Mouse (Mus musculus) cerebellum, adult 9-11 months (tissue): ENCODE measurements around the gene Rubcnl.
A peak's percentile ranks its signal among the peaks of the same experiment; 100 is the strongest.

Experiments
- DNase-seq: peaks from one replicate; pipeline ENCODE4 v3.0.0; 2022

Rubcnl gene

GRCm38 (mm10) chr14:75017877-75018825, 2.3 kb downstream of the Rubcnl start:
- no peak for DNase-seq

GRCm38 (mm10) chr14:75018829-75019228, 3.0 kb downstream of the Rubcnl start:
- no peak for DNase-seq

GRCm38 (mm10) chr14:75020581-75021253, 4.9 kb downstream of the Rubcnl start:
- no peak for DNase-seq

DNA sequence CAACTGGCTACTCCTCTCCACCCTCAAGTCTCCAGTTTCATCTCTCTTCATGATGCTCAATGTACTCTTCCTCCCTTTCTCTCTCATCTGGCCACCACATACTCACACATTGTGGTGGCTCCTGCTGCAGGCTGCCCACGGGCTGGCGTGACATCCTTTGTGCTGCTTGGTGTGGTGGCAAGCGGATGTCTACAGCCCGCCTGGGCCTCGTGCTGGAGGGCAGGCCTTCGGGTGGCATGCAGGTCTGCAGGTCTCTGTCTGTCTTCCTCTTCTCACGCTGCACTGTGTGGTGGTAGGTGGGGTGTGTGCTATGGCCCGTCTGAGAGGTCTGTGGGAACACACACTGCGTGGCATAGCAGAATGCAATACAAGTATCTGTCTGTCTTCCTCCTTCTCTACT, 6.7 kb downstream of the Rubcnl start:
- no peak for DNase-seq

- DNase-seq = no peak
Measured at GRCm38 (mm10) chr14:75024793-75025710, 9.2 kb downstream of the Rubcnl start.

- no peak for DNase-seq
Measured at GRCm38 (mm10) chr14:75030764-75031163, 14.9 kb downstream of the Rubcnl start.

DNA sequence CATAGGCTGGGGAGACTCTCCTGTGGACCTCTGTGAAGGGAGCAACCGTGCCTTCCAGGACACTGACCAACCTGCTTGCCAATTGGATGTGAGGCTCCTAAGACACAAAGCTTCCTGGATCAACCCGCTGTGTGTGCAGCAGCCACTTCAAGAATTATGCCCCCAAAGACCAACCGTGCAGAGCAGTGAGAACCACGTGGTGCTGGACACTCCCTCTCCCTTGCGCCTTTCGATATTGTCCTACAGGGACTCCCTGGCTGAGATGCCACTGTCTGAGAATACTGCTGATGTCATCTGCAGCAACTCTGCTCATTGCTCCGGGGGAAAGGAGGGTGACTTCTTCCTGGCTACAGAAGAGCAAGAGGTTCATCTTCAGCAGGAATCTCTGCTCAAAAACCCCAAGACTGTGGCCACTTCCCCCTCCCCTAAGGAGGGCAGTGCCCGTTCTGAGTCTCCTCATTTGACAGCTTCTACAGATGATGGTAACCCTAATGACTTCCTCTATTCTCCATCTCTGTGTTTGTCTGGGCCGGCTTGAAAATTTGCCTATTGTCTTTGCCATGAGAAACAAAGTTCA, 16.3 kb downstream of the Rubcnl start:
- DNase-seq = no peak

DNA sequence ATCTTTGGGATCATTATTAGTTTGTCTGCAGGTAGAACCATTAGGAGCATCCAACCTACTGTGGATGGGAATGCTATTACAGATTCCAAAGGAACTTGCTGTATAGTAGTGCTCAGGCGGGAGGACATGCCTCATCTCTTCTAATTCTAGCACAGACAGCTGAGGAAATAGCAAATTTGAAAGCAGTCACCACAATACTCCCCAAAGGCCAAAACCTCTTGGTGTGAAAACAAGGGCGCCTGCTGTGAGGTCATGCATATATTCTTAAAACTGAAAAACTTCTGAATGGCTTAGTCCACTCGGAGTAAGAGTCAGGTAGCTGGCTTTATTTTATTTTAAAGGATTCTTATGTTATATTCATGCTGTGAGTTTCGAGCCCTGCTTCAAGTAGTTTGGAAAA, 16.9 kb downstream of the Rubcnl start:
- no peak for DNase-seq

GRCm38 (mm10) chr14:75034240-75034639, 18.4 kb downstream of the Rubcnl start:
- DNase-seq = no peak

DNA sequence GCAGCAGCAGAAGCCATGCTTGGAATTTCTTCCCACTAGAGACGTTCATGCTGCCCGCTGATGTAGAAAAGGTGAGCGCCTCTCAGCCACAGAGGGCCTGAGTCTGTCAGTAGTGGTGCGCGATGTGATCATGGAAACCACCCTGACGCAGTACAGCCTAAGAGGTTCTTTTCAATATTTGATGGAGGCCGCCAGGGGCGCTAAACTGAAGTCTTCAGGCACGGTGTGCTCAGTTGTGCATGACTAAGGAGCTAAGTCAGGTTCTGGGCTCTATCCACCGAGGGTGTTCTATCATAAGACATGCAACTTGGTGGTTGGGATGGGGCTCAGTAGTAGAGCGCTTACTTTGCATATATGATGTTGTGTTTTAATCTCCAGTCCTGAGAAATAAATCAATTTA, 19.6 kb downstream of the Rubcnl start:
- no peak for DNase-seq

DNA sequence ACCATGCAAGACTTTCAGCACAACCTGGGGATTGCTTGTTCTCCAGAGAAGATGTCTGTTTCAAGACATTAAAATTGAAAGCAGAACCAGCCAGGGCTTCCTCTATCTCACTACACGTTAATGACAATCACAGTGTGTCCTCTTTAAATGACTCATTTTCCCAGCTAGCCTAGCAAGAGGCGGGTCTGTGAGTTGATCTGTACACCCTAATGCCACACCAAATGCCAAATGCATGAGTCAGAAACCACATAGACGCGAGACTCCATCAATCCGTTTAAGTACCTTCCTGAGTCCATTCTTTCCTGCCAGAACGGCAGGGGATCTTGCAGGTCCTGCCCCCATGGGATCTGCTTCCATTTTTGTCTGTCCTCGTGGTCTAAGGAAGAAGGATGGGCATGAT, 29.4 kb downstream of the Rubcnl start:
- DNase-seq = no peak

DNA sequence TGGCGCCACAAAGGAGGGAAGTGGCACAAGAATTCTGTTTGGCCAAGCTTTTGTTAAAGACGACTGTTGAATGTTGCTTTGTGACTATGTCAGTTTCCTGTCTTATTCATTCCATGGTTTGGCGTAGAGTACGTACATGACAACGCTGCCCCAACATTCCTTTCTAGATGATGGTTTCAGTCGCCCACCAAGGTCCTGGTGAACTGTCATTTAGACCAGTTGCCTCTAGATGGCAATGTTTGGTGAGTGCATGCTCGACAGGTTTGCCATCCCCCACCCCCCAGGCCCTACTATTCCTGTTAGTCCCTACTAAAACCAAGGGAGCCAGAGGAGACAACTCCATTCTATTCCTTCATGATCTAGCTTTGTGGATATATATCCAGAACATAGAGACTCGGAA, 36.6 kb downstream of the Rubcnl start:
- no peak for DNase-seq

- DNase-seq = no peak
Measured at GRCm38 (mm10) chr14:75054455-75055343, 38.9 kb downstream of the Rubcnl start.

DNA sequence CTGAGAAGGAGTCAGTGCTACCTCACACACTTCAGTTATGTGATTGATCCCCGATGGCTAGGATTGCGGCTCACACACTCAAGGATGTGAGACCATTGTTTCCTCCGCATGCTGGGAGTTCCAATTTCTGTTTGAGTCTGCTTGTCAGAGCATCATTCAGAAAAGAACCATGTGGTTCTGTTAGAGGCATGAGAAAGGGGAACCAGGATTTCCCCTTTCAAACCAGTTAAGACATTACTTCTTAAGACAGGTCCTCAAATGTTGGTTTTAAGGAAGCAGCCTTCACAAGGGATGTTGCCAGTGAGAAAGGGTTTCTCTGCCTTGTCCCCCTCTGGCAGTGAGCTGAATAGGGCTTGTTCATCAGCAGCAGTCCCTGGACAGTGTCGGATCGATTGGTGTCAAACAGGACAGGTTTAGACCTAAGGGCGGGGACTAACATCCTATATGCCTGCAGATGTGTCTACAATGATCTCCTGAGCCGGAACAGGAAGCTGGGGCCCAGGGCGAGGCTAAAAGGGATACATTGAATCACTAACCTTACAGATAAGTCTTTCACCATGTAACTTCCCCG, 41.1 kb downstream of the Rubcnl start:
- DNase-seq = no peak

DNA sequence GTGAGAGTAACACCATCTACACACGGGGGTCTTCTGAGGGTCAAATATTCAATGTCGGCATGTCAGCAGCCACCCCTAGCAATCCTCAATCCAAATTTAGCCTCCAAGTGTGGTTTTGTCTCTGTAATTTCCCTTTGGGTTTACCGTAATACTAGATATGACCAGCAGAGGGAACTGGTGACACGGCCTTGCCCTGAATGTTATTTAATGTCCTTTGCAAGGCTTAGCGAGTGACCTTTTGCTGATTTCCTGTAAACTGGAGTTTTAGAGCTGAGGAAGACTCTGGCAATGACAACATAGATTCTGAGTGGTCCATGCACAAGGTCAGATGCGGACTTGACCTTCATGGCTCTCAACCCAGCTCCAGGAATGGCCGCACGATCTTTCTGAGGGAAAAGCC, 44.7 kb downstream of the Rubcnl start:
- DNase-seq = no peak

DNA sequence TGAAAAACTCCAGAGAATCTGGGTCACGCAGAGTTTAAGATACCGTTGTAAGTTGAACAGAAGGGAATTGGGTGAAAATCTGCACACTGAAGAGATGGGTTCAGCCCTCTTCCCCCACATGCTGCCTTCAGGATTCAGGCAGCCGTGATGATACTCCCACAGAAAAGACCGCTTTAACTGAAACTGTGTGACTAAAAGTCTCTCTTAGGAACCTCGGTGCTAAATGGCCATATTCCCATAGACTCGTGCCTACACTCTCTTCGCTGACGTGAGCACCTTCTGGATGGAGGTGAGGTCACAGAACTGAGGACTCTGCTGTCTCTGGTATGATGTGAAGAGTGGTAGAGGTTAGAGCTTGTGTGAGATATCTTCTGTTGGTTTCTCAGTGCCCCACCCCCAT, 48.1 kb downstream of the Rubcnl start:
- DNase-seq = no peak

GRCm38 (mm10) chr14:75064520-75064919, 48.7 kb downstream of the Rubcnl start:
- peak; percentile 4 for DNase-seq

GRCm38 (mm10) chr14:75065211-75065610, 49.4 kb downstream of the Rubcnl start:
- no peak for DNase-seq

DNA sequence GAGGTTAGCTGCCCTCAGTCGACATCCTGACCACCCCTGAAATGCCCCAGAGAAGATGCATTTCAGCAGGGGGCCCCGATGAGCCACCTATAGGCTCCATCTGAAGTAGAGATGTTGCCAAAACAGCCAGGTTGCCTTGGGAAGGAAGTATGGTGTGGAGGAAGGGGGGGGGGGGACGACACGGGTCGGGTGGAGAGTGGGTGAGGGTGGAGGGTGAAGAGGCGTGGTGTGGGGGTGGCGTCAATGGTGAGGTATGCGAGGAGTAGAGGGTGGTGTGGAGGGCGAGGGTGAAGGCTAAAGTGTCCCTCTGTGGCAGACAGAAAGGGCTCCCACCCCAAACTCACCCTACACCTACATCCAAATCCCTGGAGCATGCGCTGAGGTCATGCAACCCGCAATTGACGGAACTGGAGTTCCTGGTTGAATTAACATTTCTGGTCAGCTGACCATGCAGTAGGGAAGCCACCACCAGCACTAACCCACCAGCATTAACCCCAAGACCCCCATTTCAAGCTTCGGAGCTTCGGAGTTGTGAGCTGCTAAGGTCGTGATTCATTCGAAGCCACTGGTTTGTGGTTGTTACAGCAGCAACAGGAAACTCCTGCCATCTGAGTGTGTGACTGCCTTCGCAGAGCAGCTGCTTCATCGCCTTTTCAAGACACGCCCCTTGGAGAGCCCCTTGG, 52.7 kb downstream of the Rubcnl start:
- no peak for DNase-seq

DNA sequence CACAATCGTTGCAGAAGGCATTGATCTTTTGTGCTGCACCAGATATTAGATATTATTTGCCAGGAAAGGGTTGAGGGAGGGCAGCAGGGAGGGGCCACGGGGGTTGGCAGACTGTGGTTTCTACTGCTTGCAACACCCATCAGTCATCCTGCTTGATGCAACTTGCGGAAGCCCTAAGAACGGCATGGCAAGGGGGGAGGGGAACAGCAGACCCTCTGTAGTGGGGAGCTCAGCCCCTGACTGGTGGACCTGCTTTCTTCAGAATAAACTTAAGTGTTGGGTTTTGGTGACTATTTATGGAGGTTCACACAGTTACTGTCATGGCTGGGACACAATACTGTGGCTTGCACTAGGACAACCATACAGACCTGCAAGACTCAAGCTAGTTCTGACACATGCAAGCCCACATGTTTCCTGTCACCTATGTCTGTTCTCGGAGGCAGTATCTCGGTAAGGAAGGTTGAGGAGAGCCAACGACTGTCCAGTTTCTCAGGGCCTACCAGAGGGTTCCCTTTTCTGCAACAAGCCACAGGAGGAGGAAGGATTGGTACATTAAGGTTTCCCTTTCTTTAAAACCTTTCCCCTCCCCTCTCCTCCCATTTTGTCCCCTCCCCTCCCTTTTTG, 53.6 kb downstream of the Rubcnl start:
- no peak for DNase-seq
